Comparison of ENCODE assay signal across 8 mouse cellular contexts in the genomic region with DNA sequence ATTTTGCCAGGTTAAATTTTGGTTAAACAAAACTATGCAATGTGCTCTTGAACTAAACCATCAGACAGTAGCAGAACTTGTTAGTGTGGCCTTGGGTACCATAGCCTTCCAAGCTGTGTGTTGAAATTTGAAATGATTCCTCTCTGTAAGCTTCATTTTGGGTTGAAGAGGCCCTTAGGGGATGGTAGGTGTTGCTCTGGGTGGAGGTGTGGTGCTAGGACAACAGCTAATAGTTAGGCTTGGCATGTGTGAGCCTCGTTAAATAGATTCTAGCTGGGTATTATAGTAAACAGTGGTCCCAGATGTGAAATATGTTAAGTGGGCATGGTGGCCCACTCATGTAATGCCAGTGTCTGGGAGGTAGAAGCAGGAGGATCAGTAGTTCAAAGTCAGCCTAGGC. TPM values are rescaled to one million over a fixed set of nuclear protein-coding genes. Genes with fewer than 3 reads are reported as not detected.
DNase-seq lines count a peak whose midpoint lies in the region; ATAC-seq and TF ChIP-seq lines count a peak whose summit lies in the region.

No protein-coding gene starts in this region.

- peak overlapping the region; percentile 92 for H3K9ac ChIP-seq in hindbrain, embryonic 13.5 days
- H3K9ac ChIP-seq in midbrain, embryonic 13.5 days (replicated peaks) = peak overlapping the region; percentile 96

- DNase-seq in kidney, adult 2 months = no peak
- DNase-seq in kidney, adult 9 months = no peak
- DNase-seq in adrenal gland, adult 2 months = no peak
- DNase-seq in frontal cortex, adult 2 months (ENCODE audit: extremely low spot score in 1 of 2, low spot score in 1 of 2) = no peak
- no peak for DNase-seq in urinary bladder, postnatal 14 days (ENCODE audit: low spot score)

- H3K4me1 ChIP-seq in kidney, adult 2 months (ENCODE audit: control insufficient read depth, insufficient read depth, low read length) = peaks cover 5% of the 10 kb centered on the region; the same call in 1 of the 2 replicates
- no peaks in the 10 kb centered on the region; the same call in 1 of the 2 replicates for H3K4me1 ChIP-seq in bone marrow, adult 2 months (ENCODE audit: control insufficient read depth, insufficient read depth, low read length)
- H3K4me1 ChIP-seq in hindbrain, embryonic 13.5 days (replicated peaks) = peaks cover 20% of the 10 kb centered on the region
- peaks cover 22% of the 10 kb centered on the region for H3K4me1 ChIP-seq in midbrain, embryonic 13.5 days (replicated peaks)

- H3K9me3 ChIP-seq in hindbrain, embryonic 13.5 days = no peaks in the 10 kb centered on the region
- no peaks in the 10 kb centered on the region for H3K9me3 ChIP-seq in midbrain, embryonic 13.5 days

- ATAC-seq in hindbrain, embryonic 13.5 days (ENCODE audit: low FRiP score) = no peak
- ATAC-seq in midbrain, embryonic 13.5 days = no peak

- WGBS in kidney, adult 2 months = 15% methylated on average over 1 of the region's 1 CpGs
- WGBS in bone marrow, adult 2 months = 15% methylated on average over 1 of the region's 1 CpGs
- WGBS in hindbrain, embryonic 13.5 days = 38% methylated on average over 1 of the region's 1 CpGs
- WGBS in midbrain, embryonic 13.5 days = 50% methylated on average over 1 of the region's 1 CpGs

- no peak for TF ChIP-seq CTCF in kidney, adult 2 months (conservative IDR thresholded peaks at IDR 0.05; ENCODE audit: insufficient read depth, insufficient read length, low read depth, low read length)
- no peak for TF ChIP-seq CTCF in bone marrow, adult 2 months (IDR thresholded peaks at IDR 0.05; ENCODE audit: control insufficient read depth, insufficient read depth, low read length)

- TF ChIP-seq POLR2A in kidney, adult 2 months (IDR thresholded peaks at IDR 0.05; ENCODE audit: low read depth, low read length) = no peak
- TF ChIP-seq POLR2A in bone marrow, adult 2 months (IDR thresholded peaks at IDR 0.05; ENCODE audit: borderline replicate concordance, control insufficient read depth, low read depth, low read length) = no peak

- H3K4me2 ChIP-seq in hindbrain, embryonic 13.5 days = peak overlapping the region; percentile 93
- peak overlapping the region; percentile 85 for H3K4me2 ChIP-seq in midbrain, embryonic 13.5 days (replicated peaks)

- peak overlapping the region; percentile 37 for H3K4me3 ChIP-seq in kidney, adult 2 months (ENCODE audit: insufficient read depth, low read depth, low read length)
- peak overlapping the region; percentile 25 for H3K4me3 ChIP-seq in bone marrow, adult 2 months (replicated peaks; ENCODE audit: control insufficient read depth, low read depth, low read length)
- H3K4me3 ChIP-seq in hindbrain, embryonic 13.5 days = peak overlapping the region; percentile 67
- H3K4me3 ChIP-seq in midbrain, embryonic 13.5 days (replicated peaks) = peak overlapping the region; percentile 88

- no peak overlapping the region for H3K27ac ChIP-seq in kidney, adult 2 months (ENCODE audit: insufficient read depth, low read depth, low read length)
- H3K27ac ChIP-seq in bone marrow, adult 2 months (ENCODE audit: control insufficient read depth, insufficient read depth, low read depth, low read length, poor library complexity) = no peak overlapping the region
- no peak overlapping the region for H3K27ac ChIP-seq in hindbrain, embryonic 13.5 days
- H3K27ac ChIP-seq in midbrain, embryonic 13.5 days = no peak overlapping the region

- H3K27me3 ChIP-seq in kidney, adult 2 months (replicated peaks; ENCODE audit: control insufficient read depth, insufficient read depth, low read length) = no peaks in the 10 kb centered on the region
- no peaks in the 10 kb centered on the region for H3K27me3 ChIP-seq in hindbrain, embryonic 13.5 days
- H3K27me3 ChIP-seq in midbrain, embryonic 13.5 days = no peaks in the 10 kb centered on the region

- H3K36me3 ChIP-seq in kidney, adult 2 months (ENCODE audit: control insufficient read depth, insufficient read depth, low read length) = peaks cover 11% of the 10 kb centered on the region
- H3K36me3 ChIP-seq in hindbrain, embryonic 13.5 days = peaks cover 32% of the 10 kb centered on the region
- H3K36me3 ChIP-seq in midbrain, embryonic 13.5 days = peaks cover 36% of the 10 kb centered on the region

RNA-seq across cellular contexts. Expression of gene Rpl24, which starts 1.1 kb away (rescaled TPM):
- 175 and 226 TPM in 2 replicates for polyA plus RNA-seq in kidney, adult 2 months (2012; rRNA removed)
- polyA plus RNA-seq in bone marrow, adult 2 months (2011; ENCODE audit: insufficient read depth, insufficient read length, low replicate concordance, missing spikeins) = 1,782 and 2,142 TPM in 2 replicates
- polyA plus RNA-seq in hindbrain, embryonic 13.5 days (2015; fragmentation: Nextera tagmentation; extraction: Ambion mirVana) = 596 and 616 TPM in 2 replicates
- 616 and 636 TPM in 2 replicates for polyA plus RNA-seq in midbrain, embryonic 13.5 days (2015; fragmentation: Nextera tagmentation; extraction: Ambion mirVana)
- total RNA-seq in adrenal gland, adult 2 months (2021) = 100 to 1,000 TPM; 706 to 786 TPM
- 10.3 and 11.0 TPM in 2 replicates for polyA plus RNA-seq in adrenal gland, adult 2 months (2012; rRNA removed)
- polyA plus RNA-seq in frontal cortex, adult 2 months (2012; rRNA removed) = 426 and 475 TPM in 2 replicates

RNA-seq across cellular contexts. Expression of gene Zbtb11, which starts 6.5 kb away (rescaled TPM):
- 2.9 and 3.2 TPM in 2 replicates for polyA plus RNA-seq in kidney, adult 2 months (2012; rRNA removed)
- 5.9 and 8.9 TPM in 2 replicates for polyA plus RNA-seq in bone marrow, adult 2 months (2011; ENCODE audit: insufficient read depth, insufficient read length, low replicate concordance, missing spikeins)
- 21.5 and 22.3 TPM in 2 replicates for polyA plus RNA-seq in hindbrain, embryonic 13.5 days (2015; fragmentation: Nextera tagmentation; extraction: Ambion mirVana)
- polyA plus RNA-seq in midbrain, embryonic 13.5 days (2015; fragmentation: Nextera tagmentation; extraction: Ambion mirVana) = 21.2 and 21.4 TPM in 2 replicates
- 10 to 100 TPM; 16.7 to 25.3 TPM for total RNA-seq in adrenal gland, adult 2 months (2021)
- polyA plus RNA-seq in adrenal gland, adult 2 months (2012; rRNA removed) = 4.2 and 4.6 TPM in 2 replicates
- polyA plus RNA-seq in frontal cortex, adult 2 months (2012; rRNA removed) = 25.3 and 26.8 TPM in 2 replicates

RNA-seq across cellular contexts. Expression of gene Cep97, which starts 32.6 kb away (rescaled TPM):
- 1.5 and 2.5 TPM in 2 replicates for polyA plus RNA-seq in kidney, adult 2 months (2012; rRNA removed)
- polyA plus RNA-seq in bone marrow, adult 2 months (2011; ENCODE audit: insufficient read depth, insufficient read length, low replicate concordance, missing spikeins) = 6.4 and 6.6 TPM in 2 replicates
- 16.9 and 17.3 TPM in 2 replicates for polyA plus RNA-seq in hindbrain, embryonic 13.5 days (2015; fragmentation: Nextera tagmentation; extraction: Ambion mirVana)
- polyA plus RNA-seq in midbrain, embryonic 13.5 days (2015; fragmentation: Nextera tagmentation; extraction: Ambion mirVana) = 17.2 and 17.8 TPM in 2 replicates
- 1 to 10 TPM; 6.1 to 9.3 TPM for total RNA-seq in adrenal gland, adult 2 months (2021)
- 0.27 and 0.34 TPM in 2 replicates for polyA plus RNA-seq in adrenal gland, adult 2 months (2012; rRNA removed)
- polyA plus RNA-seq in frontal cortex, adult 2 months (2012; rRNA removed) = 8.6 and 8.7 TPM in 2 replicates

Comparison
In these comparisons a context has a peak if more than half of its experiments do, and no peak if none do; other contexts are left out.
1. H3K4me3 ChIP-seq: peak in every context shown above with its lines; median percentile 88 in midbrain, embryonic 13.5 days; 67 in hindbrain, embryonic 13.5 days; 37 in kidney, adult 2 months; 25 in bone marrow, adult 2 months.
2. RNA of gene Rpl24, which starts 1.1 kb away (polyA plus RNA-seq): 1,782 to 2,142 TPM in bone marrow, adult 2 months, 616 to 636 TPM in midbrain, embryonic 13.5 days, 596 to 616 TPM in hindbrain, embryonic 13.5 days, 426 to 475 TPM in frontal cortex, adult 2 months and 175 to 226 TPM in kidney, adult 2 months; 10.3 to 11.0 TPM in adrenal gland, adult 2 months; every median in the first group is over 10 times any median in the second.